Mouse (Mus musculus) midbrain, embryonic 16.5 days (tissue): Measurements from ENCODE around the gene Ccdc87. TPM values are rescaled to one million over a fixed set of nuclear protein-coding genes. Genes with fewer than 3 reads are reported as not detected.
"Not testable (repeated sequence)": the region's sequence is repeated elsewhere in the genome, so short reads cannot be mapped to it uniquely, and the experiment has no call there.

ENCODE experiments used
- ATAC-seq: fragments of 200-750 bp; cut with Nextera tagmentation; 2 replicates; pipeline ENCODE4 v1.8.0; 2017; ENCODE audit warnings: moderate TSS enrichment
- H3K27ac ChIP-seq: fragments of 300-500 bp; sonication (generic); 2 replicates; pipeline ENCODE4 v1.5.1; 2014; ENCODE audit warnings: mild to moderate bottlenecking, low read length, mixed read lengths
- H3K27me3 ChIP-seq: fragments of 300-500 bp; sonication (generic); 2 replicates; pipeline ENCODE4 v1.6.1; 2014; ENCODE audit warnings: low read depth, low read length, mixed read lengths; ENCODE audit not compliant: control insufficient read depth, insufficient read depth
- H3K36me3 ChIP-seq: fragments of 300-500 bp; sonication (generic); 2 replicates; pipeline ENCODE4 v1.6.1; 2014; ENCODE audit warnings: mild to moderate bottlenecking, low read length, moderate library complexity, mixed read lengths; ENCODE audit not compliant: control insufficient read depth, insufficient read depth
- H3K4me1 ChIP-seq: fragments of 300-500 bp; sonication (generic); 2 replicates; pipeline ENCODE4 v1.6.1; 2014; ENCODE audit warnings: mild to moderate bottlenecking, low read length, mixed read lengths; ENCODE audit not compliant: control insufficient read depth, insufficient read depth
- H3K4me2 ChIP-seq: fragments of 300-500 bp; sonication (generic); 2 replicates; pipeline ENCODE4 v1.6.1; 2014; ENCODE audit warnings: mild to moderate bottlenecking, low read length, mixed read lengths
- H3K4me3 ChIP-seq: fragments of 300-500 bp; sonication (generic); 2 replicates; pipeline ENCODE4 v1.5.1; 2014; ENCODE audit warnings: low read depth, mild to moderate bottlenecking, low read length, moderate library complexity, mixed read lengths
- H3K9ac ChIP-seq: fragments of 300-500 bp; sonication (generic); 2 replicates; pipeline ENCODE4 v1.6.1; 2014; ENCODE audit warnings: low read depth, low read length, mixed read lengths
- H3K9me3 ChIP-seq: fragments of 300-500 bp; sonication (generic); replicated peaks from 2 replicates; pipeline ENCODE4 v1.6.1; 2014; ENCODE audit warnings: mild to moderate bottlenecking, low read length, mixed read lengths; ENCODE audit not compliant: control insufficient read depth, poor library complexity, severe bottlenecking
- WGBS: fragments of 180-500 bp; shearing (Covaris S2); extraction: QIAGEN DNeasy Blood & Tissue Kit; methylation state at CpG from one replicate; pipeline ENCODE4 v1.1.7; 2014; 5-methylcytosine and 5-hydroxymethylcytosine counted together
- polyA plus RNA-seq: library from polyadenylated mRNA; unstranded; fragments of >200 nt; fragmentation: Nextera tagmentation; extraction: Ambion mirVana; gene quantifications from 2 replicates; pipeline ENCODE4 v1.2.1, GENCODE M21; 2015

Ccdc87 gene
- polyA plus RNA-seq, 1 experiment from 2014 or later: 0.99 TPM

- H3K9me3 ChIP-seq: no peaks in the 10 kb centered on the region
- no peak overlapping the region for H3K4me3 ChIP-seq
- no peak overlapping the region for H3K9ac ChIP-seq
- H3K36me3 ChIP-seq: no peaks in the 10 kb centered on the region
- no peak overlapping the region for H3K4me2 ChIP-seq
- no peaks in the 10 kb centered on the region for H3K27me3 ChIP-seq
- no peak for ATAC-seq
- peaks cover 5% of the 10 kb centered on the region for H3K4me1 ChIP-seq
- no peak overlapping the region for H3K27ac ChIP-seq
- 52% methylated on average over 4 of the region's 4 CpGs for WGBS
Observed at GRCm38 (mm10) chr19:4849800-4850199, 10.6 kb downstream of the Ccdc87 start.

GRCm38 (mm10) chr19:4850281-4850680 is 11.1 kb downstream of the Ccdc87 start:
- no peaks in the 10 kb centered on the region for H3K36me3 ChIP-seq
- 24% methylated on average over 5 of the region's 5 CpGs for WGBS
- H3K4me1 ChIP-seq: peaks cover 5% of the 10 kb centered on the region
- H3K9ac ChIP-seq: no peak overlapping the region
- no peaks in the 10 kb centered on the region for H3K9me3 ChIP-seq
- H3K27me3 ChIP-seq: no peaks in the 10 kb centered on the region
- H3K27ac ChIP-seq: no peak overlapping the region
- no peak for ATAC-seq
- no peak overlapping the region for H3K4me2 ChIP-seq
- H3K4me3 ChIP-seq: no peak overlapping the region

DNA sequence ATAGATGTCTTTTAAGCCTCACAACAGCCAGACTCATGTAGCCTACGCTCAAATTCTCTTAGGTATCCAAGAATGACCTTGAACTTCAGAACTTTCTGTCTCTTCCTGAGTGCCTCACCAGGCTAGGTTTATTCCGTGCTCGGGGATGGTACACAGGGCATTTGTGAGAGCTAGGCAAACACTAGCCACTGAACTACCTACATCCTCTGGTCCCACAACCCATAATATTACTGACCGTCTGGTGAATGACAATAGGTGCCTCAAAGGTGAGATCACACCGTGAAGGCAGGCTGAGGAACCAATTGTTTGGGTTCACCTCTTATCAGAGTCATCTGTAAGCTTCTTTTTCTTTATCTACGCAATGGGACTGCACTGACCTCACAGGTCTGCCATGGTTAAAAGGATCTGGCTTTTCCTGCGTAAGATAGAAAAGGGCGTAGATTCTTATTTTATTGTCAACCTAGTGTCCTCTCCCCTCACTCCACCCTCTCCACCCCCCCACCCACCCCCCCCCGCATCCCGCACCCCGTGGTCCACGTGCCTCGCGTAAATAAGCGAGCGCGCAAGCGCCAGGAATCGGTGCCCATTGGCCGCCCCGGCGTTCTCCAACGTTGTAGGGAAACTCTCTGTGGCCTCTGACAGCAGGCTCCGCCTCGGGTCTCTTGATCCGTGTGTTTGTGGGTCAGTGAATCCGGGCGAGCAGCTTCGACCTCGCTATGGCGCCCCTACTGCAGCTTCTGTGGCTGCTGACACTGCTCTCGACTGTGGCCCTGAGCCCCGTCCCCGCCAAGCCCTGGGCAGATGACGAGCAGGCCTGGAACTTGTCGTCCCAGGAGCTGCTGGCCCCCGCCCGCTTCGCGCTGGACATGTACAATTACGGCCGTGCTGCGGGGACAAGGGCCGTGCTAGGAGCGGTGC is 15.6 kb downstream of the Ccdc87 start, which contains the start of gene Ctsf:
Gene Ctsf (plus strand): TSS at position 579 of the 918 bp plus-strand sequence.
- Histone ChIP-seq H3K36me3 (peaks cover 11% of the 10 kb centered on the region), H3K4me2 (peak within 1 kb of the TSS; percentile 98), H3K9ac (peak within 1 kb of the TSS; percentile 82), H3K4me3 (peak within 1 kb of the TSS; percentile 80), H3K27ac (peak within 1 kb of the TSS; percentile 60), H3K9me3 (no peaks in the 10 kb centered on the region), H3K27me3 (no peaks in the 10 kb centered on the region), H3K4me1 (peaks cover 12% of the 10 kb centered on the region)
- peak; percentile 96 for ATAC-seq
- 3% methylated on average over 45 of the region's 45 CpGs for WGBS

- Histone ChIP-seq H3K9me3 (no peaks in the 10 kb centered on the region), H3K27ac (peak overlapping the region; percentile 60), H3K9ac (peak overlapping the region; percentile 82), H3K4me3 (peak overlapping the region; percentile 80), H3K27me3 (no peaks in the 10 kb centered on the region), H3K4me2 (peak overlapping the region; percentile 98), H3K36me3 (peaks cover 17% of the 10 kb centered on the region), H3K4me1 (peaks cover 12% of the 10 kb centered on the region)
- peak; percentile 63 for ATAC-seq
- under 1% methylated on average over 14 of the region's 14 CpGs for WGBS
Observed at GRCm38 (mm10) chr19:4855470-4855820, 16.3 kb downstream of the Ccdc87 start.

- 46% methylated on average over 4 of the region's 4 CpGs for WGBS
Observed at GRCm38 (mm10) chr19:4855951-4856350, 16.8 kb downstream of the Ccdc87 start.

DNA sequence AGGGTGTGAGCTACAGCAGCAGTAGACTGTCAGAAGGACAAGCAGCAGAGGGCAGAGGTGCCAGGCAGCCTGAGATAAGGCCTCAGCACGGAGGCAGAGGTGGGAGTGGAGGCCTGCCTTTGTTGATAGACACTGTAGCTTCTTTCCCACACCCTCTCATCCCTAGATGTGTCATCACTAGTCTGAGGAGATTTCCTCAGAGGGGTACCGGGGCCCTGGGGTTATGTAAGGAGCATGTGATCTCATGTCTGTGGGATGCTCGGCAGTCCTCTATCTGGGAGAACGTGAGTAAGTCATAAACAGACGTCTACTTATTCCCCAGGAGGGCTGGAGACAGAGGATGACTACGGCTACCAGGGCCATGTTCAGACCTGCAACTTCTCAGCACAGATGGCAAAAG is 19.9 kb downstream of the Ccdc87 start:
- no peak overlapping the region for H3K4me3 ChIP-seq
- 85% methylated on average over 6 of the region's 6 CpGs for WGBS
- H3K36me3 ChIP-seq: peaks cover 20% of the 10 kb centered on the region
- no peaks in the 10 kb centered on the region for H3K27me3 ChIP-seq
- H3K4me2 ChIP-seq: no peak overlapping the region
- no peak for ATAC-seq
- no peak overlapping the region for H3K9ac ChIP-seq
- no peak overlapping the region for H3K27ac ChIP-seq
- H3K9me3 ChIP-seq: no peaks in the 10 kb centered on the region
- peaks cover 12% of the 10 kb centered on the region for H3K4me1 ChIP-seq

More at GRCm38 (mm10) chr19:4855951-4856350, 16.8 kb downstream of the Ccdc87 start:
- H3K36me3 ChIP-seq: peaks cover 18% of the 10 kb centered on the region
- peaks cover 12% of the 10 kb centered on the region for H3K4me1 ChIP-seq
- H3K9me3 ChIP-seq: no peaks in the 10 kb centered on the region
- peak overlapping the region; percentile 82 for H3K9ac ChIP-seq
- peak overlapping the region; percentile 98 for H3K4me2 ChIP-seq
- ATAC-seq: no peak
- H3K27me3 ChIP-seq: no peaks in the 10 kb centered on the region
- peak overlapping the region; percentile 80 for H3K4me3 ChIP-seq
- H3K27ac ChIP-seq: no peak overlapping the region

DNA sequence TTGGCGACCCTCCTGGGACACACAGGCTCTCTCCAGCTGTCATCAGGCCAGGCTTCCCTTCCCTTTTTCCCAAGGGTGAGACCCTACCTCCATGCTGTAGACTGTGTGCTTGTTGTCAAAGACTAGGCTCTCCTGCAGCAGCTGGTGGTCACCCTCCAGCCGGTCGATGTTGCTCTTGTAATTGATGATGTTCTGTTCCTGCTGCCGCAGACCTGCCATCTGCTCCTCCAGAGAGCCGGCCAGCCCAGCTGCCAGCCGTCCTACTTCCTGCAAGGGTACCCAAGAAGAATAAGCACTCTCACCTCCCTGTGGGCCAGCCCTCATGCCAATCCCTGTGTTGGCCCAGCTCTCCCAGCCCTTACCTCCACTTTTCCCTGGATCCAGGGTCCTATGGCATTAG is 23.9 kb downstream of the Ccdc87 start:
- no peak for ATAC-seq
- no peak overlapping the region for H3K4me3 ChIP-seq
- WGBS: 69% methylated on average over 6 of the region's 6 CpGs
- no peaks in the 10 kb centered on the region for H3K27me3 ChIP-seq
- no peak overlapping the region for H3K4me2 ChIP-seq
- no peaks in the 10 kb centered on the region for H3K9me3 ChIP-seq
- H3K36me3 ChIP-seq: peaks cover 18% of the 10 kb centered on the region
- no peak overlapping the region for H3K9ac ChIP-seq
- H3K27ac ChIP-seq: no peak overlapping the region
- no peaks in the 10 kb centered on the region for H3K4me1 ChIP-seq

- H3K4me2 ChIP-seq: no peak overlapping the region
- H3K9ac ChIP-seq: no peak overlapping the region
- H3K4me3 ChIP-seq: no peak overlapping the region
- H3K27ac ChIP-seq: no peak overlapping the region
- H3K9me3 ChIP-seq: no peaks in the 10 kb centered on the region
- no peak for ATAC-seq
- H3K27me3 ChIP-seq: no peaks in the 10 kb centered on the region
- no peaks in the 10 kb centered on the region for H3K4me1 ChIP-seq
- peaks cover 6% of the 10 kb centered on the region for H3K36me3 ChIP-seq
- WGBS: 9% methylated on average over 17 of the region's 17 CpGs
Observed at GRCm38 (mm10) chr19:4865147-4865546, 26.0 kb downstream of the Ccdc87 start.

DNA sequence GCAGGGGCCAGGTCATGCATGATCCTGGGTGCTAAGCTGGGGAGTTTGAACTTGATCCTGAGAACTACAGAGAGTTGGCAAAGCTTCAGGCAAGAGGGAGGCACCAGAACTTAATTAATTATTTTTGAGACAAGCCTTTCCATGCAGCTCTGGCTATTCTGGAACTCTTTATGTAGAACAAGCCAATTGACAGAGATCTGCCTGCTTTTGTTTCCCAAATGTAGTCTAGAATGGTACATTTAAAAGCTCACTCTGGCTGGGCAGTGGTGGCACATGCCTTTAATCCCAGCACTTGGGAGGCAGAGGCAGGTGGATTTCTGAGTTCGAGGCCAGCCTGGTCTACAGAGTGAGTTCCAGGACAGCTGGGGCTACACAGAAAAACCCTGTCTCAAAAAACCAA is 35.4 kb downstream of the Ccdc87 start:
- not testable (repeated sequence) for ATAC-seq, H3K27me3 ChIP-seq, H3K9me3 ChIP-seq, H3K36me3 ChIP-seq, H3K4me3 ChIP-seq, H3K4me2 ChIP-seq, H3K9ac ChIP-seq, H3K27ac ChIP-seq
- peaks cover 12% of the 10 kb centered on the region for H3K4me1 ChIP-seq
- 86% methylated on average over 1 of the region's 1 CpGs for WGBS
